Mouse (Mus musculus) frontal cortex, postnatal 36 days (tissue): ENCODE measurements around the gene Jarid2.

Source experiments
- DNase-seq, 2 experiments: peaks; one replicate each; pipeline ENCODE4 v3.0.0; 2022; ENCODE audit warnings: low spot score in 2 of 2

Jarid2 gene

DNA sequence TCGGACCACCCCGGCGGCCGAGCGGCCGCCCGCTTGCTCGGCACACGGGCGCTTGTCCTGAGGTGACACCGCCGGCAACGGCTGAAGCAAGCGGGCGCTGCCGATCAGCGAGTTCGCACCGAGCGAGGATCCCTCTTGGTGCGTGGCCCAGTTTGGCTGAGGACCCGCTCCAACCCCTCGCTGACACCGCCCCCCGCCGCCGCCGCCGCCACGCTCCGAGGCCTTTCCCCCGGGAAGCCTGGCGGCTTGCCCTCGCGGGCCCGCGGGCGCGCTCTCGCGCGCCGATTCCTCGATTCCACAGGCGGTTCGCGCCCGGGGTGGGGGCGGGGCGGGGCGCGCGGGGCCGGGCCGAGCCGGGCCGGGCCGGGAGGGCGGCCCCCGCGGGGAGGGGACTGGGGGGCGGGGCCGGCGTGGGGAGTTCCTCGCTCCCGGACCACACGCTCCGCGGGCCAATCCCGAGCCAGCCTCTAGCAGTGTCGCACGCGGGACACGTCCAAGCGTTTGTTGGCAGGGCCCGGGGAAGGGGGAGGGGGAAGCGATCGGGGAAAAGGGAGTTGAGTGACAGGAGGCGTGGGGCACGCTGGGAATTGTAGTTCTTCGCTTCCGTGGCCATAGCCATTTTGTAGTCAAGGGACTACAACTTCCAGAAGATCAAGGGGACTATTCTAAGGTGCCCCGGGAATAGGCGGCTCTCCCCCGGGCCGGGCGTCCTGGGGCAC, 1.0 kb downstream of the Jarid2 start:
- peak; percentile 99 for DNase-seq

DNA sequence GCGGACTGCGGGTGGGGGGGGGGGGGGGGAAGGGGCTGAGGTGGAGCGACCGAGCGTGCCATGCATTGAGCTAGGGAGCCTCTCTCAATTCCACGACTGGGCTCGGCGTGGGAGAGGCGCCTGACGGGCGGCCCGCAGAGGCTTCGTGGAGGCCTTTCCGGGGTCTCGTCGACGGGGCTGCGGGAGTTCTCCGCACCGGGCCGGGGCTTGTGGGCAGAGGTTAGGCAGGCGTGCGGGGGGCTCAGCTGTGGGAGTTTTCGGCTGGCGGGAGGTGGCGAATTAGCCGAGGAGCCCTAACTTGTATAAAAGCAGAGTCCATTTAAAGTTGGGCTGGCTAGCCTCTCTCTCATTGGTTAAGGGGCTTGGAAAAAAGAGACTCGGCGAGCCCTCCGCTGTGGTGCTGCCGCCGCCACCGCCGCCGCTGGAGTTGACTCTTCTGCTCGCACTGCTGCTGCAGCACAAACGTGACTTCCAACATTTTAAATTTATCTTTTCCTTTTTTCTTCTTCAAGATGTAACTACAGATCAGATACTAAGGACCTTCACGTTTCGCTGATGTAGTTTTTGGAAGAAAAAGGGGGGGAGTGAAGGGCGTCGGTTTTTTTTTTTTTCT, 1.8 kb downstream of the Jarid2 start:
- DNase-seq: peak; percentile 93

DNA sequence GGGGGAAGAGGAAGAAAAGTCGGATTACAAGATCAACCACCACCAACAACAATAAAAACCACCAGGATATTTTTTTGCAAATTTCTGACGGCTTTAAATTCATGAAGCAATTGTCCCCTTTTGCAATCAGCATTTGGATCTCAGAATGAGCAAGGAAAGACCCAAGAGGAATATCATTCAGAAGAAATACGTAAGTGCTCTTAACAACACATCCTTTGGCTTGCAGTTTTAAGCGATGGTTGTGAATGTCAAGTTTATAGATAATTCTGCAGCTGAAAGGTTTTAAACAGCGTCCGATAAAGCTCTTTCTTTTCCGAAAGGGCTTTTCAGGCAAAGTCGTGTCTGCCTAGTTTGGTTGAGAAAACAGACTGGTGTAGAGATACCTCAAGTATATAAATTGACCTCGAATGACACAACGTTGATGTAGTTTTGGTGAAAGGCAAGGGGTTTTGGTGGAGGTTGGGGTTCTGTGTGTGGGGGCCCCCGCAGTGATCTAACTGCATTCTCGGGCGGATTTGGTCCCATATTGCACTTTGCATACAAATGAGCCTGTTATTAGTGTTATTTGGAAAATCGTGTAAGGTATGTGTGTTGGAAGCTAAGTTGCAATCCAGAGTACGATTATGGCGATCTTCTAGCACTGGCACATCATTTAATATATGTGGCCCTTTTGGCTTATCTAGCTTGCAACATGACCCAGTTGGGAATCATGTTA, 2.6 kb downstream of the Jarid2 start:
- DNase-seq: peak in 1 of 2 experiments; percentile 16

DNA sequence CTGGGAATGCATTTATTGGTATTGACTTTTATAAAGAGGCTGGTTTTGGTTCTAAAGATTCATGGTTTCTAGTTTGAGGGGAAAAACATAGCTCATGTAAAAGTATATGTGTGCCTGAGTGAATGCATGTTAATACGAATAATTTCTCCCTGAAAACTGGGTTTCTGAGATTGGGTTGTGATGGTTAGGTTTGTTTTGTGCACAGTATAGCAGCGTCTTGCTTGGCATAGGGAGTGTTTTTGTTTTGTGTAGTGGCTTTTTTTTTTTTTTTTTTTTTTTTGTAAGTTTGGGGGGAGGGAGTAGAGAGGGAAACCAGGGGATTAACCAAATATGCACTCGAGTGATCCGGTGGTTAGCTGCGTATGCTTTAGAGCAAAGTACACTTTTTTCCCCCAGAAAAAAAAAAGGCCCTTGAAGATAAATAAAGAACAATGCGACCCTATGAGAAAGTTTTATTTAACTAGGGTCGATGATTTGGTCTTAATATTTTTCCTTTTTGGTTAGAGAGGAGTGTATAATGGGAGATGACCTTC, 3.2 kb downstream of the Jarid2 start:
- no peak for DNase-seq

DNA sequence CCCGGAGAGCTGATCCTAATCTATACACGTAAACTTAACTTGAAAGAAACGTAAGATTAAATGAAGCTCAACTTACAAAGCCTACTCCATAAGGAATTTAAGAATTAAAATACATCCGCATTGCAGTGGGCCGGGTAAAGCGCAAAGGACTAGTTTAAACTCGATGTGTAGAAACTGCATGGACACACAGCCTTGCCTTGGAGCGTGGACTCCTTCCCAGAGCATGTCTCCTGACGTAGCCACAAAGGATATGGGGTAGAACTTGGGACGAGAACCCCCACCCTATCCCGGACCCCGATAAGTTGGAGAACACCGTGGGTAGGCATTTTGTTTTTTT, 3.7 kb downstream of the Jarid2 start:
- no peak for DNase-seq

DNA sequence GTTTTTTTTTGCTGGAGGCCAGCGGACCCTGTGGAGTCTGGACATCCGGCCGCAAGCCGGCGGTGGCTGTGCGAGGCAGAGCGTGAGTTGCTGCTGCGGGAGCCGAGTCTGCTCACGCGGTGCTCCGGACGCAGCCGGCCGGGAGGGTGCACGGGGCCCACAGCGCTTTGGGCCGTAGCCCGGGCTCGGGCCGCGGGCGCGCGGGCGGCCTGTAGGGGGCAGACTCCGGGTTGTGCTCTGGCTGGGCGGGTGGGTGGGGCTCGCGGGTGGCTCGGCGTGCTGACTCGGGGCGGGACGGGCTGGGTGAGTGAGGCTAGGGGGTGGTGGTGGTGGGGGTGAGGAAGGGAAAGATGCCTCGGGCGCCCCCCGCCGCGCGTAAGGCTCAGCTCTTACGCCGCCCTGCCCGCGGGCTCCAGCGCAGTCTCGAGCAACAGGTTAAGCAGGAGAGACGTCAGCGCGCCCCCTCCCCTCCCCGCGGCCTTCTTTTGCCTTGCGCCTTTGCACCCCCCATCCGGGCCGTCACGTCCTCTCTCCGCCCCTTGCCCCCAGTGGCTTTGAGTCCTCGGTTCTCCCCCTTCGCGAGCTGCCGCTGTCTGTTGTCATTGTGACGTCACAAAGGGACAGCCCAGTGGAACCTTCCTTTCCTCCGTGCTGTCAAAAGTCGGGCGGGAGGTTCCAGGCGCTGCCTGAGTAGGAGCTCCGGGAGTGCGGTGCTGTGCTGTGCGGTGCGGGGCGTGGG, 4.3 kb downstream of the Jarid2 start:
- peak; percentile 62 to 63 for DNase-seq

DNA sequence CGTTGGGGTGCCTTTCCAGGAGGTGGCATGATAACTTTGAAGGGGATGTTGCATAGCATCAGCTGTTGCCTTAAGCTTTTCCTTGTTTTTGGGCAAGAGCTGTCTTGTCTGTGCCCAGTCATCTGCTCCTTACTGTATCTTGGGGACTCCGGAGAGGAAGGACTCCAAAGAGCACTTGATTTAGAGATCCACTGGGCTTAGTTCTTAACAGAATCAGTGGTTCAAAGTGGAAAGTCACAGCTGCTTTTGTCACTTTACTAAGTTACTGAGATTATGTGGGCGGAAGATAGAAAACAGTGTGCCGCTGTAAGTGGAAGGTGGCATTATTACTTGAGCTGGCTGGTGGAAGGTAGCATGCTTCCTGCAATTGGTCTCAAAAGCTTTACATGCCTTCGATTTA, 5.2 kb downstream of the Jarid2 start:
- DNase-seq: no peak

DNA sequence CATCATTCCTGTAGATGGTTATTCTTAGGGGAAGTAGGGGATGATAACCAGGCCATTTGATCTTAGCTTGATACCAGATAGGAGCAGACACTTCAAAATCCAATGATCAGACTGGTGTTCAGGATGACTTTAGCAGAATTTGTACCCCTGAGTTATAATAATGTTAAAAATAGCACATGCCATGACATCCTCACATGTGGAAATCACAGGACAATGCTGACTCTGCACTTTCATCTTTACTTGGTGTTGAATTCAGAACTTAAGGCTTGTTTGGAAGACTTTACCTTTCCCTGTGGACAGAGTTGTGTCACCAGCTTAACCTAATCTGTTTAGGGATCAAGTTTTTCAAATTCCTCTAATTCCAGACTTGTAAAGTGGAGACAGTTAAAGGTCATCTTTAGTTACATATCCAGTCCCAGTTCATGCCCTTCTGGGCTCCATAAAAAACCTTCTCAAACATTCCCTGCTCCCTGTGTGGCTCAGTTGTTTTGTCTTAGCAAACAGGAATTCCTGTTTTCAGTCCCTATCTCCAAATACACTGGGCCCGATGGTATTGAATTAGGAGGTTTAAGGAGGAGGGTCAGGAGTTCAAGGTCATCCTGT, 5.9 kb downstream of the Jarid2 start:
- DNase-seq: no peak

DNA sequence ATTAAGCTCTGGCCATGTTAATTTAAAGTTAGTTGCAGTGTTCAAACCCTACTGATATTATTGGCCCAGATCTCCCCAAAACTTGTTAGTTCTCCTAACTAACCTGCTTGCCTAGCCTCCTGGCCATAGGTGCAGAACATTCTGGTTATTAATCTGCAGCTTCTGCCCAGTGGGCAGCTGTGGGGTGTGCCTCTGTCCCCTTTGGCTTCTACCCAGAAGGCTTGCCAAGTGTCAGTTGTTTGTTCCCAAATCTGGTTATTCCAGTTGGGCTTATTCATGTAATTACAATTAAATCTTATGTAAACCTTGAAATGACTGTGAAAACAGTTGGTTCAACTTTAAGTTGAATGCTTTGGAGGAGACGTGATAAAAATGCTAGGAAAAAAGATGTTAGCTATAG, 8.0 kb downstream of the Jarid2 start:
- DNase-seq: no peak

DNA sequence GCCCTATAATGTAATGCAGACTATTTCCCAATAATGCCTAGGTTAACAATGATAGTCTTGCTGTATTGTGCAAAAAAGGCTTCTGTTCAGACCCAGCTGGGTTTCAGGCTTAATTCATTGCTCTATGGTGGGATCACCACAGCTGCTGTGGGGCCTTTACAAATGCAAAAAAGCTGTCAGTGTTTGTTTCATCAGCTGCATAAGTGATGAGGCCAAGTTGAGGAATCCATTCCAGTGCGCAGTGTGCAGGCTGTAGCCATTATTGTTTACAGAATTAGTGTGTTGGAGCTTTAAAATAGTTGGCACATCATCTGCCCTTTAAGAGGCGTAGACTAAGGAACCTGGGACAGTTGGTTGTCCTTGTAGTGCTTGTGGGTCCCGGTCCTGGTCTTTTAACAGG, 22.5 kb downstream of the Jarid2 start:
- no peak for DNase-seq

DNA sequence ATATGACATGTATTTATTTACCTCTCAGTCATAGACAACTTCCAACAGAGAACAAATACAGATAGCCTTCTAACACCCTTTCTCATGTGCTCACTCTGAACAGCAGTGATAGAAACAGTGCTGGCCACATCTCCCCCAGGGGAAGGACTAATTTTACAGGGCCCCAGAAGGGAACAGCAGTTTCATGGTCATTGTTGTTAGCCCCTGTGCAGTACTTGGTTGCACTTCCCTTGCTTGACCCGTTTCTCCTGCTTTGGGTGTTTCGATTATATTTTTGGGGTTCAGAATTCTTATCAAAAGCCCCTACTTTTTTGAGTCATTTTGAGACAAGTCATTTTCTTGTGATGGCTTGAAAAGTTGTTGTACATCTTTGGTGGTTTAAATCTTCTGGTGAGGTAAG, 23.9 kb downstream of the Jarid2 start:
- no peak for DNase-seq

DNA sequence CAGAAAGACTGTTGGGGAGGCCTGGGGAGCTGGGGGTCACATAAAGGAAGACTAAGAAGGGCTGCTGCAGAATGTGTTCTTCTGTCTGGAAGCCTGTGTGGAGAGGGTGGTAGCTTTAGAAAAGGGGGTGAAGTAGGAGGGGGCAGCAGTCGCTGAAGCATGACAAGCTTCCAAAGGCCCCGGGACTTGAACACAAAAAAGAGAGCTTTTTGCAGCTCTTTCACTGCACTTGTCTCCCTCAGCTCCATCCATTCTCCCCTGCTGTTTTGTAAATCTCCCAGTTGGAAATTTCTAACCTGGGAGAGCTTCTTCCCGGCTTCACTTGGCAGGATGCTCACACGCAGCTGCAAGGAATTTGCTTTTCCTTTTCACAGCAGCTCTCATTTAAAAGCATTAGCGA, 26.2 kb downstream of the Jarid2 start:
- DNase-seq: no peak

DNA sequence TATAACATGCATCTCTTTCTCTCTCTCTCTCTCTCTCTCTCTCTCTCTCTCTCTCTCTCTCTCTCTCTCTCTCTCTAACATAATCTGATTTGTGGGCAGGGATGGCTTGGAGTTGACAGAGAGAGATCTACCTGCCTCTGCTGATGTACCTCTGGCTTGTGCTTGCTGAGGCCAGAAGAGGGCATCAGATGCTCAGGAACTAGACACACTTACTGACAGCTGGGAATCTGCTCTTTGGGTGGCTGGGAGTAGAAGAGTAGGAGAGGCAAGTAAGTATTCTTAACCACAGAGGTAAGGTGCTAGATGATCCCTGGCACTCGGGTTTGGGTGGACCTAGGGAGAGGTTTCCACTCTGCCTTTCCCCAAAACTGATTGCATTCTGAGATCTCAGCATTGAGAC, 29.5 kb downstream of the Jarid2 start:
- DNase-seq: no peak

DNA sequence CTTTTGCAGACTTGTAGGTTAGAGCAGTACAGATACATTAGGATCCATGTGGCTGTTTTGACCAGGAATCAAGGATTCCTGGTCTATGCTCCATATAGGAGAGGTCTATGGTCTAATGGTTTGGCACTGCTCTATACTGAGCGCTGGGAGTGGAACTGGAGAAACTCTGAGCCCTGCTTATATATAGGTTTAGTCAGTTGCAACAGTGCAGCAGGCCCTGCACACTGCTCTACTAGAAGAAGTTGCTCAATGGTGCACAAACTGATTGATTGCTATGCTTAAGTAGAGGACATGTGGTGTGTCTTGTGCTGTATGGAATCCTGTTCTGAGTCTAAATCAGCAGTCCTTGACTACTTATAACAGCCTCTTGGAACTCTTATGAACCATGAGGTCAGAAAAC, 31.5 kb downstream of the Jarid2 start:
- DNase-seq: no peak

DNA sequence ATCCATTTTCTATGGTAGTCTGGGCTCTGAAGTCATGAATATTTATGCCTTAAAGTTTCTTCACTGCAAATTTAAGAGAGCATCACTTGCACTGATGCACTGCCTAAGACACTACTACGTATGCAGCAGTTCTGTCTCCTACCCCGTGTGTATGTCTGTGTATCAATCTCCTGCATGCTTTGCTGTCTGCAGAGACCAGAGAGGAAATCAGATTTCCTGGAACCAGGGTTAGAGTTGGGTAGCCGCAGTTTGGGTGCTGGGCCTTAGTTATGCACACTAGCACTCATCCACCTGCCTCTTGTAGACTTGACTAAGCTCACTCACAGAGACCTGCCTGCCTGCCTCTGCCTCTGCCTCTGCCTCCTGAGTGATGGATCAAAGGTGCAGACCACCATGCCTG, 33.8 kb downstream of the Jarid2 start:
- DNase-seq: no peak

DNA sequence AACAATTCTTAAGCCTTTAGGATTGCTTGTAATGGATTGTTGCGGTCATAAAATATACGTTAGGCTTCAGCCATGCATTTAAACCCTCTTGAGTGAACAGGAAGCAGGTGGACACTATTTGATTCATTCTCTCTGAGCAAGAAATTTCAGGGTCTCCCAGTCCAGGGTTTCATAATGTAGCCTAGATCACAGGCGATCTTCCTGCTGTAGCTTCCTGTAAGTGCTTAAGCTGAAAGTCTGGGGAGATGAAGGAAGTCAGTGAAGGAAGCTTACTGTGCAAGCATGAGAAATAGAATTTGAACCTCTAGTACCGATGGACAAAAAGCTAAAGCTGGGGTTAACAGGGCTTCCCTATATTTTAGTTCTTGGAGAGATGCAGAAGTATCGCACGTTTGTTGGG, 38.5 kb downstream of the Jarid2 start:
- no peak for DNase-seq

DNA sequence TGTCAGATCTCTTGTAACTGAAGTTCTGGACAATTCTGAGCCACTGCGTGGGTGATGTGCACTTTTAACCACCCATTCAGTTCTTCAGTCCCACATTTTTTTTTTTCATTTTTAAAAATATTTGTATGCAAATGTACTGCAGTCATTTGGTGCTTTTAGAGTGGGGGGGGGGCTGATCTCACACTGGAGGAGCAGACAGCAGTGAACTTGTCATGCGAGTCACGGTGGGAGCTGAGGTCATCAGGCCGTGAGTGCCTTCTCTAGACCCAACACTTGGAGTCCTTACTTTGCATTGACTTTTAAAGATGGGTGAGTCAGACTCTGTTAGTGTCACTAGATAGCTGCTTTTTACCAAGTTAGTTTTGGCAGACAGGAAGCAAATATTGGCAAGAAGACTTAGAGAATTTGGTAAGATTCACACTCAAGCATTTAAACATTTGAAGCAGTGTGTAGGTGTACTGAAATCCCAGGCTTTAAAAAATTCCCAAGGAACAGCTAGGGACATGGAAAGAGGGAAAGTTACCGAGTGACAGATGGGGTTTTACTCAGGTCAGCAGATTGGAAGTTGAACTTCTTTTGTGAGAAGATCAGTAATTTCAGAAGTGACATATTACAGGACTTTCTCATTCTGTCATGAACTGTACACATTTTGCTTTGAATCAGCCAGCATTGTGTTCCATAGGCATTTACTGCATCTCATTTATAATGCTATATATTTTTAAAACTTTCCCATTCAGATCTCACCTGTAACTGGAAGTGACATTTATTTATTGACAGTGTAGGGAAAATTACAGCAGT, 41.7 kb downstream of the Jarid2 start:
- no peak for DNase-seq

DNA sequence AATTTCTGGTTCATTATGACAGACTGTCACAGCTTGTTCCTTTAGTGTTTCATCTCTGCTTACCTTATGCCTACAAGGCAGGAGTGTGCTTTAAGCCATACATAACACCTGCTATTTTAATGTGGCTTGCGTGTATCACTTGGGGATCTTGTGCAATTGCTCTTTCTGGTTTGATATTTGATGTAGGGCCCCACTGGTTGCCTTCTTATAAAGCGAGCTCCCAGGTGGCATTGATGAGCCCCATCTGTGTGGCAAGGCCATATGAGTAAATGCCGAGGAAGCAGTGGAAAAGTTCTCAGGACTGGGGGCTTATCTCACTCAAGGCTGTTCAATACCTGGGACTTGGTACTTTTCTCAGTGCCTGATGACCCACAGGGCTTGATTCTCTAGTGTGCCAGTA, 43.5 kb downstream of the Jarid2 start:
- DNase-seq: no peak

DNA sequence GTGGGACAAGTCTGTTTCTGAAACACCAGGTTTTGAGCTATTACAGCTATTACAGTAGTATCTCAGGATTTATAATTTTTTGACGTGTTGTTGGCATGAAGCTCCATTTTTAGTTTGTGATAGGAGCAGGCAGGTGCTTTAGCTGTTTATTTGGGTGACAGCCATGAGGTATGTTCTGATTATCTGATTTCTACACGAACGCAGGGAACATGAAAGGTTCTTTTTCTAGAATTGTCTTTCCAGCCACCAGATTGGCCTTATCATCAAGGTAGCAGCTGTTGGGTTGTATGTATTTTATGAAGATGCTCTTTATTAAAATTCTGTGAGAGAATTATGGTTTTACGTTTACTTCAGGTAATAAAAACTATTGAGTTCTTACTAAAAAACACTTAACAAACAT, 45.1 kb downstream of the Jarid2 start:
- no peak for DNase-seq

DNA sequence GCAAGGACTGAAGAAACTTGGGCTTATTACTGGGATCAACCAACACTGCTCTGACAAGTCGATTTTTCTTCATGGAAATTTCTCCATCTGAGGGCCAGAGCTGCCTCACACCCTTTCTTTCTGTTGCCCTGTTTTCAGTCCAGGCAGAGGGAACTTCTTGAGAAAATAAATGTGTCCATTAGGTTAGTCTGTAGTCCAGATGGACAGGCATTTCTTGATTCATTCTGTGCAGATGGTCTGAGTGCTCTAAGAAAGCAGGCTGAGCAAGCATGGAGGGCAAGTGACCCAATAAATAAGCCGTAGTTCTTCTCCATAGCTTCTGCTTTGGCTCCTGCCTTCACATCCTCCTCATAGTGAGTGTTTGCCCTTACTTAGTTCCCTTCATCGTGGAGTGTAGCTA, 46.1 kb downstream of the Jarid2 start:
- no peak for DNase-seq

DNA sequence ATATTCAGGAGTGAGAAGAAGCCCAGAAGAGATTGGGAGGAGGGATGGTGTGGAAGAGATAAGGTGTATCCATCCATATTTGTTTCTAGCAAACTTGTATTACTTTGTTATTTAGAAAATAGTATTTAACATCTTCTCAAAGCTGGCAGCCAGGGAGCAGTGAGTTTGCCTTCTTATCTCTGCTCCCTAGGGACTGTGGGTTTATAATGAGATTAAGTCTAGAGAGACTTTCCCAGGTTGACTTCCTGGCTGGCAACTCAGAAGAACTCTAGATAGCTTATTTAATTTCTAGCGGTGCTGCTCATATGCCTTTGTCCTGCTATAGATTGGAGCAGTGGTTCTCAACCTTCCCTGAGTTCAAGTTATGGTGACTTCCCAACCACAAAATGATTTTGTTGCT, 51.2 kb downstream of the Jarid2 start:
- no peak for DNase-seq
